Mouse (Mus musculus) cerebellum, adult 2 months (tissue): Measurements from ENCODE around the gene Cpped1.

ENCODE experiments used
- CTCF ChIP-seq: fragments of 200-500 bp; IDR thresholded peaks from 2 replicates; pipeline ENCODE4 v1.5.1; 2011; ENCODE audit warnings: low read depth, mild to moderate bottlenecking, control low read depth, low read length, moderate library complexity, borderline replicate concordance; ENCODE audit not compliant: insufficient read depth
- POLR2A ChIP-seq: fragments of 200-500 bp; IDR thresholded peaks from 2 replicates; pipeline ENCODE4 v1.6.1; 2011; ENCODE audit warnings: low read length, control low read depth, borderline replicate concordance; ENCODE audit not compliant: insufficient read depth

GRCm38 (mm10) chr16:11868486-11868885 is 40.8 kb downstream of the Cpped1 start:
- TF ChIP-seq CTCF = no peak
- TF ChIP-seq POLR2A = no peak
